Mouse (Mus musculus) MEL (cell line): ENCODE data around the gene E2f1. TPM values are rescaled to one million over a fixed set of nuclear protein-coding genes. Genes with fewer than 3 reads are reported as not detected.

Experiments
- DNase-seq: peaks from one replicate; pipeline ENCODE4 v3.0.0; 2011; ENCODE audit warnings: low read depth, low spot score
- H3K27ac ChIP-seq: 2 replicates; pipeline ENCODE4 v1.5.1; 2012; ENCODE audit warnings: low read depth, mild to moderate bottlenecking, control low read depth, low read length, moderate library complexity; ENCODE audit not compliant: control insufficient read depth
- H3K27me3 ChIP-seq, 2 experiments: fragments of 150-350 bp in 1 of 2; sonication (generic) in 1 of 2; 2 replicates each; pipeline ENCODE4 v1.6.1; 2012; ENCODE audit warnings: low read length in 2 of 2, mild to moderate bottlenecking in 2 of 2, improper control_type of control experiment in 1 of 2, moderate library complexity in 1 of 2; ENCODE audit not compliant: insufficient read depth in 2 of 2, control insufficient read depth in 1 of 2
- H3K36me3 ChIP-seq, 2 experiments: 2 replicates each; pipeline ENCODE4 v1.6.1; 2012 to 2014; ENCODE audit warnings: low read length in 2 of 2, improper control_type of control experiment in 1 of 2, inconsistent platforms in 1 of 2, mild to moderate bottlenecking in 1 of 2; ENCODE audit not compliant: insufficient read depth in 2 of 2, control insufficient read depth in 1 of 2
- H3K4me1 ChIP-seq, 2 experiments: fragments of 150-350 bp in 1 of 2; sonication (generic) in 1 of 2; 2 replicates each; pipeline ENCODE4 v1.6.1; 2012; ENCODE audit warnings: low read length in 2 of 2, improper control_type of control experiment in 1 of 2, mild to moderate bottlenecking in 1 of 2; ENCODE audit not compliant: insufficient read depth in 2 of 2, control insufficient read depth in 1 of 2
- H3K4me3 ChIP-seq, 2 experiments: fragments of 150-350 bp in 1 of 2; sonication (generic) in 1 of 2; 2 replicates each; pipeline ENCODE4 v1.5.1; 2012; ENCODE audit warnings: low read depth in 2 of 2, low read length in 2 of 2, mild to moderate bottlenecking in 2 of 2, moderate library complexity in 2 of 2, control low read depth in 1 of 2, improper control_type of control experiment in 1 of 2; ENCODE audit not compliant: control insufficient read depth in 1 of 2, insufficient read depth in 1 of 2
- H3K79me2 ChIP-seq: 2 replicates; pipeline ENCODE4 v1.6.1; 2012; ENCODE audit warnings: mild to moderate bottlenecking, low read length, moderate library complexity; ENCODE audit not compliant: control insufficient read depth, poor library complexity, insufficient read depth
- H3K9ac ChIP-seq: 2 replicates; pipeline ENCODE4 v1.6.1; 2012; ENCODE audit warnings: low read depth, mild to moderate bottlenecking, control low read depth, low read length, moderate library complexity; ENCODE audit not compliant: control insufficient read depth, poor library complexity, severe bottlenecking
- H3K9me3 ChIP-seq: fragments of 150-350 bp; sonication (generic); replicated peaks from 2 replicates; pipeline ENCODE4 v1.6.1; 2012; ENCODE audit warnings: mild to moderate bottlenecking, low read length, improper control_type of control experiment, moderate library complexity; ENCODE audit not compliant: insufficient read depth
- BHLHE40 ChIP-seq: IDR thresholded peaks from 2 replicates; pipeline ENCODE4 v1.6.1; 2012; ENCODE audit warnings: low read depth, mild to moderate bottlenecking, inconsistent platforms, low read length, improper control_type of control experiment, borderline replicate concordance
- CHD1 ChIP-seq: IDR thresholded peaks from 2 replicates; pipeline ENCODE4 v1.6.1; 2012; ENCODE audit warnings: low read depth, mild to moderate bottlenecking, inconsistent platforms, low read length, improper control_type of control experiment
- CHD2 ChIP-seq: IDR thresholded peaks from 2 replicates; pipeline ENCODE4 v1.6.1; 2011; ENCODE audit warnings: low read length, improper control_type of control experiment
- CTCF ChIP-seq, 3 experiments: IDR thresholded peaks in 2 of 3; conservative IDR thresholded peaks in 1 of 3; 2 replicates each; pipeline ENCODE4 v1.5.1; 2011 to 2012; ENCODE audit warnings: low read length in 3 of 3, low read depth in 2 of 3, mild to moderate bottlenecking in 2 of 3, improper control_type of control experiment in 1 of 3, inconsistent platforms in 1 of 3, mixed read lengths in 1 of 3, moderate library complexity in 1 of 3; ENCODE audit not compliant: control insufficient read depth in 1 of 3, insufficient read depth in 1 of 3, poor library complexity in 1 of 3, severe bottlenecking in 1 of 3
- E2F4 ChIP-seq: IDR thresholded peaks from 2 replicates; pipeline ENCODE4 v1.6.1; 2011; ENCODE audit warnings: low read depth, low read length, improper control_type of control experiment, borderline replicate concordance
- ELF1 ChIP-seq: IDR thresholded peaks from 2 replicates; pipeline ENCODE4 v1.6.1; 2014; ENCODE audit warnings: low read depth, mild to moderate bottlenecking, inconsistent platforms, low read length, improper control_type of control experiment, moderate library complexity
- EP300 ChIP-seq, 2 experiments: IDR thresholded peaks; 2 replicates each; pipeline ENCODE4 v1.6.1; 2011; ENCODE audit warnings: improper control_type of control experiment in 2 of 2, low read length in 2 of 2, low read depth in 1 of 2, mild to moderate bottlenecking in 1 of 2
- ETS1 ChIP-seq: IDR thresholded peaks from 2 replicates; pipeline ENCODE4 v1.6.1; 2012; ENCODE audit warnings: low read depth, mild to moderate bottlenecking, inconsistent platforms, low read length, improper control_type of control experiment, moderate library complexity
- GABPA ChIP-seq: IDR thresholded peaks from 2 replicates; pipeline ENCODE4 v1.6.1; 2012; ENCODE audit warnings: low read depth, mild to moderate bottlenecking, inconsistent platforms, low read length, improper control_type of control experiment, moderate library complexity
- GATA1 ChIP-seq: IDR thresholded peaks from 2 replicates; pipeline ENCODE4 v1.6.1; 2011; ENCODE audit warnings: low read depth, low read length, improper control_type of control experiment
- HCFC1 ChIP-seq: IDR thresholded peaks from 2 replicates; pipeline ENCODE4 v1.6.1; 2012; ENCODE audit warnings: low read depth, mild to moderate bottlenecking, inconsistent platforms, low read length, improper control_type of control experiment, moderate library complexity
- JUND ChIP-seq: IDR thresholded peaks from 2 replicates; pipeline ENCODE4 v1.6.1; 2011; ENCODE audit warnings: low read depth, mild to moderate bottlenecking, improper control_type of control experiment, low read length
- MAFK ChIP-seq: IDR thresholded peaks from 2 replicates; pipeline ENCODE4 v1.6.1; 2011; ENCODE audit warnings: low read depth, mild to moderate bottlenecking, low read length, improper control_type of control experiment, borderline replicate concordance
- MAX ChIP-seq: IDR thresholded peaks from 2 replicates; pipeline ENCODE4 v1.6.1; 2011; ENCODE audit warnings: low read length, improper control_type of control experiment
- MAZ ChIP-seq: IDR thresholded peaks from 2 replicates; pipeline ENCODE4 v1.6.1; 2012; ENCODE audit warnings: low read depth, mild to moderate bottlenecking, inconsistent platforms, low read length, improper control_type of control experiment
- MEF2A ChIP-seq: IDR thresholded peaks from 2 replicates; pipeline ENCODE4 v1.6.1; 2014; ENCODE audit warnings: low read depth, mild to moderate bottlenecking, inconsistent platforms, low read length, improper control_type of control experiment; ENCODE audit not compliant: poor library complexity, insufficient replicate concordance, severe bottlenecking; ENCODE audit errors: extremely low read depth
- MXI1 ChIP-seq: IDR thresholded peaks from 2 replicates; pipeline ENCODE4 v1.6.1; 2011; ENCODE audit warnings: mild to moderate bottlenecking, low read depth, low read length, improper control_type of control experiment
- MYB ChIP-seq: IDR thresholded peaks from 2 replicates; pipeline ENCODE4 v1.6.1; 2011; ENCODE audit warnings: mild to moderate bottlenecking, low read depth, low read length, improper control_type of control experiment
- MYC ChIP-seq: IDR thresholded peaks from 2 replicates; pipeline ENCODE4 v1.6.1; 2011; ENCODE audit warnings: low read depth, mild to moderate bottlenecking, low read length, improper control_type of control experiment, moderate library complexity
- NELFE ChIP-seq: IDR thresholded peaks from 2 replicates; pipeline ENCODE4 v1.6.1; 2011; ENCODE audit warnings: low read depth, low read length, improper control_type of control experiment
- NRF1 ChIP-seq: IDR thresholded peaks from 2 replicates; pipeline ENCODE4 v1.6.1; 2014; ENCODE audit warnings: low read depth, mild to moderate bottlenecking, inconsistent platforms, low read length, improper control_type of control experiment, moderate library complexity; ENCODE audit not compliant: poor library complexity, insufficient read depth, severe bottlenecking
- POLR2A ChIP-seq, 2 experiments: IDR thresholded peaks; 2 replicates each; pipeline ENCODE4 v1.6.1; 2011 to 2012; ENCODE audit warnings: low read length in 2 of 2, mild to moderate bottlenecking in 2 of 2, control low read depth in 1 of 2, improper control_type of control experiment in 1 of 2, low read depth in 1 of 2, moderate library complexity in 1 of 2; ENCODE audit not compliant: control insufficient read depth in 1 of 2, insufficient read depth in 1 of 2, poor library complexity in 1 of 2
- POLR2AphosphoS2 ChIP-seq: IDR thresholded peaks from 2 replicates; pipeline ENCODE4 v1.6.1; 2011; ENCODE audit warnings: low read length, improper control_type of control experiment
- POLR2AphosphoS5 ChIP-seq: IDR thresholded peaks from 2 replicates; pipeline ENCODE4 v1.6.1; 2012; ENCODE audit warnings: low read depth, borderline replicate concordance, mild to moderate bottlenecking, inconsistent platforms, low read length, moderate library complexity, mixed read lengths
- RAD21 ChIP-seq: IDR thresholded peaks from 2 replicates; pipeline ENCODE4 v1.6.1; 2011; ENCODE audit warnings: mild to moderate bottlenecking, low read depth, low read length, improper control_type of control experiment
- RCOR1 ChIP-seq: IDR thresholded peaks from 2 replicates; pipeline ENCODE4 v1.6.1; 2012; ENCODE audit warnings: low read depth, mild to moderate bottlenecking, inconsistent platforms, low read length, improper control_type of control experiment
- SIN3A ChIP-seq: IDR thresholded peaks from 2 replicates; pipeline ENCODE4 v1.6.1; 2012; ENCODE audit warnings: low read length, improper control_type of control experiment, inconsistent platforms
- SMC3 ChIP-seq: IDR thresholded peaks from 2 replicates; pipeline ENCODE4 v1.6.1; 2011; ENCODE audit warnings: low read depth, low read length, improper control_type of control experiment
- TAL1 ChIP-seq: IDR thresholded peaks from 2 replicates; pipeline ENCODE4 v1.6.1; 2012; ENCODE audit warnings: mild to moderate bottlenecking, inconsistent platforms, low read length, moderate library complexity, mixed read lengths
- TBP ChIP-seq: IDR thresholded peaks from 2 replicates; pipeline ENCODE4 v1.8.0; 2011; ENCODE audit warnings: low read depth, low read length, improper control_type of control experiment
- TCF12 ChIP-seq: IDR thresholded peaks from 2 replicates; pipeline ENCODE4 v1.6.1; 2014; ENCODE audit warnings: low read depth, mild to moderate bottlenecking, inconsistent platforms, low read length, improper control_type of control experiment, moderate library complexity
- UBTF ChIP-seq: IDR thresholded peaks from 2 replicates; pipeline ENCODE4 v1.6.1; 2012; ENCODE audit warnings: low read depth, mild to moderate bottlenecking, inconsistent platforms, low read length, improper control_type of control experiment, moderate library complexity, borderline replicate concordance; ENCODE audit not compliant: insufficient read depth
- USF1 ChIP-seq: IDR thresholded peaks from 2 replicates; pipeline ENCODE4 v1.6.1; 2014; ENCODE audit warnings: low read depth, mild to moderate bottlenecking, inconsistent platforms, low read length, improper control_type of control experiment, moderate library complexity
- USF2 ChIP-seq, 2 experiments: IDR thresholded peaks; 2 replicates each; pipeline ENCODE4 v1.6.1; 2011 to 2012; ENCODE audit warnings: improper control_type of control experiment in 2 of 2, low read length in 2 of 2, borderline replicate concordance in 1 of 2, inconsistent platforms in 1 of 2, low read depth in 1 of 2, mild to moderate bottlenecking in 1 of 2; ENCODE audit not compliant: insufficient read depth in 1 of 2
- ZC3H11A ChIP-seq: IDR thresholded peaks from 2 replicates; pipeline ENCODE4 v1.6.1; 2012; ENCODE audit warnings: low read depth, mild to moderate bottlenecking, inconsistent platforms, low read length, improper control_type of control experiment
- ZKSCAN1 ChIP-seq: IDR thresholded peaks from 2 replicates; pipeline ENCODE4 v1.6.1; 2012; ENCODE audit warnings: low read depth, mild to moderate bottlenecking, inconsistent platforms, low read length, improper control_type of control experiment, moderate library complexity
- ZMIZ1 ChIP-seq: IDR thresholded peaks from 2 replicates; pipeline ENCODE4 v1.6.1; 2012; ENCODE audit warnings: low read depth, mild to moderate bottlenecking, inconsistent platforms, low read length, improper control_type of control experiment, moderate library complexity
- ZNF384 ChIP-seq: IDR thresholded peaks from 2 replicates; pipeline ENCODE4 v1.6.1; 2012; ENCODE audit warnings: low read depth, mild to moderate bottlenecking, inconsistent platforms, low read length, improper control_type of control experiment
- polyA plus RNA-seq, 2 experiments: library from polyadenylated mRNA; stranded (reverse) in 1 of 2; unstranded in 1 of 2; fragments of >175 nt in 1 of 2; fragments of >200 nt in 1 of 2; gene quantifications; 2 replicates each; pipeline versions ENCODE4 v1.2.1 to v1.2.4; 2012; ENCODE audit warnings: low replicate concordance in 2 of 2, low read depth in 1 of 2; ENCODE audit not compliant: insufficient read length in 2 of 2, insufficient read depth in 1 of 2, missing spikeins in 1 of 2
- total RNA-seq: library from RNA; depleted of rRNA; stranded (reverse); fragments of 300-350 nt; gene quantifications from 2 replicates; pipeline ENCODE4 v1.2.3, GENCODE M21; 2012

The E2f1 gene
- total and polyA plus RNA-seq, 3 experiments: 17.4 to 41.6 TPM; not detected in 1

DNA sequence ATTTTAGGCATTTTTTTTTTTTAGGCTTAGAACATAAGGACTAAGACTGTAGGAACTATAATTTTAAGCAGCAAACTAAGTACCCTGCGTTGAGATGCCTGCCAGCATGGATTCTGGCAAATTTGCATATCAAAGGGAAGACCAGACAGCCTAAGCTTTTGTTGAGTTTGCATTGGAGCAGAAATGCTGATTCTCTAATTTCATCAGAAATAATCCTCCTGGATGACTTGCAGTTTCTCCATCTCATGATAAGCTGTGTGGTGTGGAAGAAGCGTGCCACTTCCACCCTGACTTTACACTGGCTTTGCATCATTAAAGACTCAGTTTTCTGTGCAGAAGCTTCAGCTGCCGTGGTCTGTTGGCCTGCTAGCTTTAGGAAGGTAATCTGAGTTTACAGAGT lies 36.8 kb downstream of the E2f1 start:
- Histone ChIP-seq H3K9ac (no peak overlapping the region), H3K36me3 (peaks cover 17 to 21% of the 10 kb centered on the region in 2 experiments), H3K4me3 (no peak overlapping the region), H3K4me1 (peaks cover 5 to 9% of the 10 kb centered on the region in 2 experiments; a peak in 3 of 4 replicates), H3K79me2 (no peaks in the 10 kb centered on the region), H3K9me3 (no peaks in the 10 kb centered on the region), H3K27ac (peak overlapping the region; percentile 71), H3K27me3 (no peaks in the 10 kb centered on the region)
- DNase-seq: peak; percentile 70
- TF ChIP-seq ZKSCAN1 (no peak), CHD2 (no peak), ETS1 (peak; percentile 81; the same call in 1 of the 2 replicates), TBP (no peak), NELFE (no peak), CTCF (IDR thresholded peaks at IDR 0.05 in 2 of 3, conservative IDR thresholded peaks at IDR 0.05 in 1 of 3; ENCODE audit: control insufficient read depth in 1 of 3, insufficient read depth in 1 of 3, low read depth in 2 of 3, low read length in 3 of 3, poor library complexity in 1 of 3, severe bottlenecking in 1 of 3) (no peak), CHD1 (no peak), POLR2AphosphoS5 (no peak), MXI1 (no peak), ELF1 (no peak), E2F4 (no peak), TCF12 (peak; percentile 39; the same call in 1 of the 2 replicates), ZC3H11A (no peak), MAFK (peak; percentile 81; the same call in 1 of the 2 replicates), SIN3A (no peak), MYC (no peak), SMC3 (no peak), HCFC1 (no peak), EP300 (IDR thresholded peaks at IDR 0.05; ENCODE audit: low read depth in 1 of 2, low read length in 2 of 2) (peak in 1 of 2 experiments; percentile 66; a peak in 1 of 4 replicates), TAL1 (no peak), USF2 (IDR thresholded peaks at IDR 0.05; ENCODE audit: borderline replicate concordance in 1 of 2, insufficient read depth in 1 of 2, low read depth in 1 of 2, low read length in 2 of 2) (no peak), JUND (no peak), MYB (no peak), POLR2AphosphoS2 (no peak), BHLHE40 (peak; percentile 62; the same call in 1 of the 2 replicates), POLR2A (IDR thresholded peaks at IDR 0.05; ENCODE audit: control insufficient read depth in 1 of 2, insufficient read depth in 1 of 2, low read depth in 1 of 2, low read length in 2 of 2, poor library complexity in 1 of 2) (no peak), NRF1 (no peak), RCOR1 (peak; percentile 50; the same call in 1 of the 2 replicates), GABPA (no peak), USF1 (no peak), UBTF (no peak), ZNF384 (no peak), ZMIZ1 (no peak), GATA1 (no peak), MAZ (no peak), MEF2A (no peak), RAD21 (no peak), MAX (no peak)
